In genomic region chr12:112761411-112761810, GRCm38 (mm10) we compare ENCODE assay signal across 17 mouse cellular contexts. TPM values are rescaled to one million over a fixed set of nuclear protein-coding genes. Genes with fewer than 3 reads are reported as not detected.
A peak's percentile ranks its signal among the peaks of the same experiment; 100 is the strongest.
DNase-seq lines count a peak whose midpoint lies in the region; TF ChIP-seq lines count a peak whose summit lies in the region.
"Had no signal": no experiment of that assay in that cellular context is flagged by ENCODE, and none has a peak within 500 bp of the region (broad histone marks: within the 10 kb centered on the region; RNA-seq: fewer than 3 reads in every experiment).

No protein-coding gene starts in this region.

- H3K79me2 ChIP-seq in macrophage (ENCODE audit: inconsistent target) = peaks cover 48% of the 10 kb centered on the region

- WGBS in lung, adult 2 months = 65% methylated on average over 4 of the region's 4 CpGs
- WGBS in macrophage (ENCODE audit: missing documents) = 23% methylated on average over 4 of the region's 4 CpGs

- no peak for TF ChIP-seq CTCF in gastrocnemius, adult 2 months (IDR thresholded peaks at IDR 0.05)
- TF ChIP-seq CTCF in lung, adult 2 months (IDR thresholded peaks at IDR 0.05; ENCODE audit: insufficient read depth, low read length) = no peak

- DNase-seq in gastrocnemius, adult 2 months = no peak
- DNase-seq in gastrocnemius, postnatal 10 days = no peak
- peak; percentile 2 for DNase-seq in lung, adult 2 months
- DNase-seq in lung, postnatal 10 days = no peak
- DNase-seq in B cell, adult 2 months = peak; percentile 14 to 30
- DNase-seq in left cerebral cortex, postnatal 10 days (ENCODE audit: extremely low spot score in 1 of 2, low spot score in 2 of 2) = no peak
- no peak for DNase-seq in cerebellum, postnatal 36 days
- DNase-seq: adrenal gland, adult 2 months; cerebellum, postnatal 14 days; kidney, postnatal 36 days; lung, postnatal 14 days; midbrain, embryonic 14.5 days; right cerebral cortex, postnatal 4 days; thymus, adult 18-20 months had no signal

- H3K27ac ChIP-seq in gastrocnemius, adult 2 months = peak overlapping the region; percentile 16; the same call in 1 of the 2 replicates
- H3K27ac ChIP-seq in macrophage = peak overlapping the region; percentile 99
- H3K27ac ChIP-seq: heart, embryonic 10.5 days; limb, embryonic 12.5 days had no signal

- TF ChIP-seq POLR2A in lung, adult 2 months (IDR thresholded peaks at IDR 0.05; ENCODE audit: borderline replicate concordance, extremely low read depth, low read depth, low read length) = no peak

- H3K4me3 ChIP-seq in gastrocnemius, adult 2 months = peak overlapping the region; percentile 49
- no peak overlapping the region for H3K4me3 ChIP-seq in lung, adult 2 months (replicated peaks; ENCODE audit: extremely low read depth, low read depth, low read length)
- H3K4me3 ChIP-seq in macrophage (ENCODE audit: inconsistent target) = peak overlapping the region; percentile 74
- H3K4me3 ChIP-seq: heart, embryonic 10.5 days; limb, embryonic 12.5 days had no signal

- H3K36me3 ChIP-seq in macrophage (ENCODE audit: inconsistent target) = peaks cover 33% of the 10 kb centered on the region
- H3K36me3 ChIP-seq: heart, embryonic 10.5 days; limb, embryonic 12.5 days had no signal

- intact Hi-C loops in gastrocnemius, adult 2 months (cut with DNase I) = no loop called here
- intact Hi-C loops in left cerebral cortex, postnatal 10 days (cut with DNase I) = no loop called here

- no peaks in the 10 kb centered on the region for H3K4me1 ChIP-seq in lung, adult 2 months (ENCODE audit: control insufficient read depth, insufficient read depth, low read length)

RNA-seq across cellular contexts. Expression of gene Pld4, which starts 1.0 kb away (rescaled TPM):
- 1 to 10 TPM; 1.7 to 4.0 TPM for total RNA-seq in gastrocnemius, adult 2 months (2021)
- 1 to 10 TPM; 7.3 to 9.1 TPM for total RNA-seq in gastrocnemius, postnatal 10 days (2021)
- polyA plus RNA-seq in lung, adult 2 months (2012; rRNA removed) = 78.2 and 90.1 TPM in 2 replicates
- 1,000 to 10,000 TPM in 8 of 26 experiments, 100 to 1,000 TPM in 16, 10 to 100 TPM in 2; 64.9 to 1,705 (median 425) TPM for total RNA-seq in macrophage (2018; cell fraction: chromatin; rRNA removed)
- 100 to 1,000 TPM; 167 to 665 (median 370) TPM for total RNA-seq in macrophage (2018; cell fraction: cytosol; rRNA removed)
- total RNA-seq in macrophage (2018; cell fraction: nucleus; rRNA removed) = 1,000 to 10,000 TPM in 6 of 26 experiments, 100 to 1,000 TPM in 20; 137 to 1,391 (median 650) TPM
- 131 to 514 TPM (median 230 TPM) in 3 replicates for polyA plus RNA-seq in macrophage (2018)
- 10 to 100 TPM in 1 of 2 experiments, 1 to 10 TPM in 1; 10.0 to 11.9 TPM for total RNA-seq in left cerebral cortex, postnatal 10 days (2021)

RNA-seq across cellular contexts. Expression of gene Ahnak2, which starts 41.0 kb away (rescaled TPM):
- 1 to 10 TPM; 5.0 to 8.5 TPM for total RNA-seq in gastrocnemius, adult 2 months (2021)
- total RNA-seq in gastrocnemius, postnatal 10 days (2021) = 10 to 100 TPM; 12.2 to 18.6 TPM
- 9.3 and 13.3 TPM in 2 replicates for polyA plus RNA-seq in lung, adult 2 months (2012; rRNA removed)
- total RNA-seq in macrophage (2018; cell fraction: chromatin; rRNA removed) = 1,000 to 10,000 TPM in 1 of 26 experiments, 100 to 1,000 TPM in 25; 132 to 1,128 (median 253) TPM
- total RNA-seq in macrophage (2018; cell fraction: cytosol; rRNA removed) = 100 to 1,000 TPM in 12 of 26 experiments, 10 to 100 TPM in 14; 46.7 to 172 (median 94.6) TPM
- 100 to 1,000 TPM; 108 to 342 (median 214) TPM for total RNA-seq in macrophage (2018; cell fraction: nucleus; rRNA removed)
- 41.7 to 78.3 TPM (median 63.2 TPM) in 3 replicates for polyA plus RNA-seq in macrophage (2018)
- total RNA-seq in left cerebral cortex, postnatal 10 days (2021) = 10 to 100 TPM; 13.8 to 14.5 TPM

RNA-seq across cellular contexts. Expression of gene Cep170b, which starts 41.2 kb away (rescaled TPM):
- total RNA-seq in gastrocnemius, adult 2 months (2021) = 10 to 100 TPM in 1 of 2 experiments, 1 to 10 TPM in 1; 9.8 to 13.6 TPM
- 10 to 100 TPM; 11.2 to 12.6 TPM for total RNA-seq in gastrocnemius, postnatal 10 days (2021)
- 68.2 and 73.2 TPM in 2 replicates for polyA plus RNA-seq in lung, adult 2 months (2012; rRNA removed)
- total RNA-seq in macrophage (2018; cell fraction: chromatin; rRNA removed) = 10 to 100 TPM in 11 of 26 experiments, 1 to 10 TPM in 15; 1.3 to 34.8 (median 7.2) TPM
- total RNA-seq in macrophage (2018; cell fraction: cytosol; rRNA removed) = 10 to 100 TPM in 1 of 26 experiments, 1 to 10 TPM in 25; 2.0 to 10.2 (median 6.0) TPM
- total RNA-seq in macrophage (2018; cell fraction: nucleus; rRNA removed) = 10 to 100 TPM in 6 of 26 experiments, 1 to 10 TPM in 20; 2.8 to 17.8 (median 7.1) TPM
- polyA plus RNA-seq in macrophage (2018) = 3.1 to 9.1 TPM (median 4.7 TPM) in 3 replicates
- 100 to 1,000 TPM; 222 to 234 TPM for total RNA-seq in left cerebral cortex, postnatal 10 days (2021)

RNA-seq across cellular contexts. Expression of gene Clba1, which starts 47.3 kb away (rescaled TPM):
- total RNA-seq in gastrocnemius, adult 2 months (2021) = under 1 TPM; 0.20 to 0.36 TPM
- 1 to 10 TPM in 1 of 2 experiments, under 1 TPM in 1; 0.75 to 1.7 TPM for total RNA-seq in gastrocnemius, postnatal 10 days (2021)
- polyA plus RNA-seq in lung, adult 2 months (2012; rRNA removed) = 9.4 and 10.0 TPM in 2 replicates
- 1 to 10 TPM in 20 of 26 experiments, under 1 TPM in 6; 0.48 to 6.2 (median 2.3) TPM for total RNA-seq in macrophage (2018; cell fraction: chromatin; rRNA removed)
- total RNA-seq in macrophage (2018; cell fraction: cytosol; rRNA removed) = 1 to 10 TPM; 2.4 to 6.4 (median 3.8) TPM
- total RNA-seq in macrophage (2018; cell fraction: nucleus; rRNA removed) = 1 to 10 TPM; 1.8 to 5.3 (median 2.9) TPM
- polyA plus RNA-seq in macrophage (2018) = 1.9 to 4.4 TPM (median 4.2 TPM) in 3 replicates
- 10 to 100 TPM; 14.6 to 16.5 TPM for total RNA-seq in left cerebral cortex, postnatal 10 days (2021)

Comparison
In these comparisons a context has a peak if more than half of its experiments do, and no peak if none do; other contexts are left out.
1. DNase-seq: peak in lung, adult 2 months (single experiment) and B cell, adult 2 months (2 of 2); none in gastrocnemius, adult 2 months (single experiment), gastrocnemius, postnatal 10 days (single experiment), lung, postnatal 10 days (single experiment), left cerebral cortex, postnatal 10 days (0 of 2) and cerebellum, postnatal 36 days (0 of 2).
2. RNA of gene Cep170b, which starts 41.2 kb away (total RNA-seq): 222 to 234 TPM in left cerebral cortex, postnatal 10 days; 9.8 to 13.6 TPM in gastrocnemius, adult 2 months and 11.2 to 12.6 TPM in gastrocnemius, postnatal 10 days; every median in the first group is over 10 times any median in the second.